Mouse (Mus musculus): ENCODE data around the gene Vps41.

- no peak for TF ChIP-seq CTCF (IDR thresholded peaks at IDR 0.05; ENCODE audit: insufficient read depth, low read depth, low read length)
- TF ChIP-seq POLR2A (IDR thresholded peaks at IDR 0.05; ENCODE audit: insufficient read depth, low read depth, low read length): no peak
Measured at GRCm38 (mm10) chr13:18851182-18851581, 134.1 kb downstream of the Vps41 start.
